Mouse (Mus musculus): ENCODE results near the gene Ppp1r3e. TPM values are rescaled to one million over a fixed set of nuclear protein-coding genes. Genes with fewer than 3 reads are reported as not detected.

Gene Ppp1r3e
- total and polyA plus RNA-seq, 3 experiments = 0.51 to 1.4 (median 1.3) TPM

GRCm38 (mm10) chr14:54884022-54884712 is 6.8 kb upstream of the Ppp1r3e start:
- dilution Hi-C loops (cut with MboI; ENCODE audit: extremely low pct_ligation_motif_present, extremely low pct_unique_long_range_greater_than_20kb, low sequenced_read_pairs) = no loop called here
- Histone ChIP-seq H3K4me1 (ENCODE audit: control insufficient read depth in 1 of 2, insufficient read depth in 2 of 2) (no peaks in the 10 kb centered on the region), H3K4me2 (ENCODE audit: insufficient read depth, low read depth, poor library complexity, severe bottlenecking) (no peak overlapping the region), H3K27me3 (replicated peaks) (peaks cover 9% of the 10 kb centered on the region), H3K79me2 (replicated peaks; ENCODE audit: control insufficient read depth, extremely low read depth, insufficient read depth, poor library complexity, severe bottlenecking) (no peaks in the 10 kb centered on the region), H3K36me3 (replicated peaks in 1 of 2; ENCODE audit: control insufficient read depth in 1 of 2, insufficient read depth in 1 of 2, low read length in 1 of 2) (peaks cover 0 to 2% of the 10 kb centered on the region in 2 experiments), H3K9me3 (replicated peaks; ENCODE audit: low read length) (no peaks in the 10 kb centered on the region), H3K9ac (ENCODE audit: insufficient read depth, low read depth) (no peak overlapping the region), H3K27ac (ENCODE audit: insufficient read depth, low read depth) (no peak overlapping the region), H3K4me3 (replicated peaks in 1 of 3; ENCODE audit: low read depth in 2 of 3, low read length in 2 of 3, poor library complexity in 1 of 3) (peak overlapping the region in 2 of 3 experiments; percentile 33 to 40)
- no peak for DNase-seq (ENCODE audit: extremely low read depth)
- in situ Hi-C loops (cut with MboI; ENCODE audit: low pct_ligation_motif_present, low pct_unique_long_range_greater_than_20kb, low sequenced_read_pairs) = no loop called here
- TF ChIP-seq IRF4 (IDR thresholded peaks at IDR 0.05; ENCODE audit: low read depth, low read length) (no peak), NELFE (IDR thresholded peaks at IDR 0.05; ENCODE audit: low read depth, low read length) (no peak), TBP (conservative IDR thresholded peaks at IDR 0.05; ENCODE audit: low read depth, low read length) (no peak), MYC (IDR thresholded peaks at IDR 0.05; ENCODE audit: low read depth, low read length) (no peak), ZC3H11A (IDR thresholded peaks at IDR 0.05; ENCODE audit: low read depth, low read length) (no peak), UBTF (IDR thresholded peaks at IDR 0.05; ENCODE audit: low read depth, low read length) (no peak), MAX (IDR thresholded peaks at IDR 0.05; ENCODE audit: low read length) (no peak), JUN (IDR thresholded peaks at IDR 0.05; ENCODE audit: insufficient read depth, low read depth, low read length) (no peak), E2F4 (IDR thresholded peaks at IDR 0.05; ENCODE audit: insufficient replicate concordance, low read depth, low read length) (no peak)

GRCm38 (mm10) chr14:54883154-54884021 is 6.0 kb upstream of the Ppp1r3e start, which contains the start of the genes Bcl2l2 and Gm20521:
Bcl2l2 (plus strand) TSS chr14:54883377.
Gm20521 (plus strand) TSS chr14:54883441.
- in situ Hi-C loops (cut with MboI; ENCODE audit: low pct_ligation_motif_present, low pct_unique_long_range_greater_than_20kb, low sequenced_read_pairs) (no loop called here), dilution Hi-C loops (cut with MboI; ENCODE audit: extremely low pct_ligation_motif_present, extremely low pct_unique_long_range_greater_than_20kb, low sequenced_read_pairs) (no loop called here)
- TF ChIP-seq ZMIZ1 (IDR thresholded peaks at IDR 0.05; ENCODE audit: low read depth, low read length) (no peak), MAZ (IDR thresholded peaks at IDR 0.05; ENCODE audit: low read depth, low read length) (peak; percentile 96), USF2 (conservative IDR thresholded peaks at IDR 0.05; ENCODE audit: low read depth, low read length) (no peak), NELFE (IDR thresholded peaks at IDR 0.05; ENCODE audit: low read depth, low read length) (0 out of 2 replicates have a peak, but pooled peaks have one; percentile 43), POLR2A (IDR thresholded peaks at IDR 0.05; ENCODE audit: low read depth, low read length) (peak; percentile 62; the same call in 1 of the 2 replicates), ELF1 (IDR thresholded peaks at IDR 0.05; ENCODE audit: low read depth, low read length) (peak; percentile 60), HCFC1 (IDR thresholded peaks at IDR 0.05; ENCODE audit: low read depth, low read length) (peak; percentile 62)
- Histone ChIP-seq H3K27ac (ENCODE audit: insufficient read depth, low read depth) (no peak within 1 kb of the TSS), H3K27me3 (replicated peaks) (peaks cover 14% of the 10 kb centered on the region), H3K9ac (ENCODE audit: insufficient read depth, low read depth) (peak within 1 kb of the TSS; percentile 50), H3K79me2 (replicated peaks; ENCODE audit: control insufficient read depth, extremely low read depth, insufficient read depth, poor library complexity, severe bottlenecking) (no peaks in the 10 kb centered on the region), H3K36me3 (replicated peaks in 1 of 2; ENCODE audit: control insufficient read depth in 1 of 2, insufficient read depth in 1 of 2, low read length in 1 of 2) (peaks cover 0 to 2% of the 10 kb centered on the region in 2 experiments), H3K4me2 (ENCODE audit: insufficient read depth, low read depth, poor library complexity, severe bottlenecking) (peak within 1 kb of the TSS; percentile 24), H3K4me3 (replicated peaks in 1 of 3; ENCODE audit: low read depth in 2 of 3, low read length in 2 of 3, poor library complexity in 1 of 3) (peak within 1 kb of the TSS in 2 of 3 experiments; percentile 37 to 41), H3K4me1 (ENCODE audit: control insufficient read depth in 1 of 2, insufficient read depth in 2 of 2) (no peaks in the 10 kb centered on the region), H3K9me3 (replicated peaks; ENCODE audit: low read length) (no peaks in the 10 kb centered on the region)
- DNase-seq (ENCODE audit: extremely low read depth) = no peak
